Mouse (Mus musculus) MEL (cell line): ENCODE data around the gene Slc25a25. TPM values are rescaled to one million over a fixed set of nuclear protein-coding genes. Genes with fewer than 3 reads are reported as not detected.

Experiments used
- DNase-seq: peaks from one replicate; pipeline ENCODE4 v3.0.0; 2011; ENCODE audit warnings: low read depth, low spot score
- H3K27ac ChIP-seq: 2 replicates; pipeline ENCODE4 v1.5.1; 2012; ENCODE audit warnings: low read depth, mild to moderate bottlenecking, control low read depth, low read length, moderate library complexity; ENCODE audit not compliant: control insufficient read depth
- H3K27me3 ChIP-seq, 2 experiments: fragments of 150-350 bp in 1 of 2; sonication (generic) in 1 of 2; 2 replicates each; pipeline ENCODE4 v1.6.1; 2012; ENCODE audit warnings: low read length in 2 of 2, mild to moderate bottlenecking in 2 of 2, improper control_type of control experiment in 1 of 2, moderate library complexity in 1 of 2; ENCODE audit not compliant: insufficient read depth in 2 of 2, control insufficient read depth in 1 of 2
- H3K36me3 ChIP-seq, 2 experiments: 2 replicates each; pipeline ENCODE4 v1.6.1; 2012 to 2014; ENCODE audit warnings: low read length in 2 of 2, improper control_type of control experiment in 1 of 2, inconsistent platforms in 1 of 2, mild to moderate bottlenecking in 1 of 2; ENCODE audit not compliant: insufficient read depth in 2 of 2, control insufficient read depth in 1 of 2
- H3K4me1 ChIP-seq, 2 experiments: fragments of 150-350 bp in 1 of 2; sonication (generic) in 1 of 2; 2 replicates each; pipeline ENCODE4 v1.6.1; 2012; ENCODE audit warnings: low read length in 2 of 2, improper control_type of control experiment in 1 of 2, mild to moderate bottlenecking in 1 of 2; ENCODE audit not compliant: insufficient read depth in 2 of 2, control insufficient read depth in 1 of 2
- H3K4me3 ChIP-seq, 2 experiments: fragments of 150-350 bp in 1 of 2; sonication (generic) in 1 of 2; 2 replicates each; pipeline ENCODE4 v1.5.1; 2012; ENCODE audit warnings: low read depth in 2 of 2, low read length in 2 of 2, mild to moderate bottlenecking in 2 of 2, moderate library complexity in 2 of 2, control low read depth in 1 of 2, improper control_type of control experiment in 1 of 2; ENCODE audit not compliant: control insufficient read depth in 1 of 2, insufficient read depth in 1 of 2
- H3K79me2 ChIP-seq: 2 replicates; pipeline ENCODE4 v1.6.1; 2012; ENCODE audit warnings: mild to moderate bottlenecking, low read length, moderate library complexity; ENCODE audit not compliant: control insufficient read depth, poor library complexity, insufficient read depth
- H3K9ac ChIP-seq: 2 replicates; pipeline ENCODE4 v1.6.1; 2012; ENCODE audit warnings: low read depth, mild to moderate bottlenecking, control low read depth, low read length, moderate library complexity; ENCODE audit not compliant: control insufficient read depth, poor library complexity, severe bottlenecking
- H3K9me3 ChIP-seq: fragments of 150-350 bp; sonication (generic); replicated peaks from 2 replicates; pipeline ENCODE4 v1.6.1; 2012; ENCODE audit warnings: mild to moderate bottlenecking, low read length, improper control_type of control experiment, moderate library complexity; ENCODE audit not compliant: insufficient read depth
- E2F4 ChIP-seq: IDR thresholded peaks from 2 replicates; pipeline ENCODE4 v1.6.1; 2011; ENCODE audit warnings: low read depth, low read length, improper control_type of control experiment, borderline replicate concordance
- ELF1 ChIP-seq: IDR thresholded peaks from 2 replicates; pipeline ENCODE4 v1.6.1; 2014; ENCODE audit warnings: low read depth, mild to moderate bottlenecking, inconsistent platforms, low read length, improper control_type of control experiment, moderate library complexity
- EP300 ChIP-seq, 2 experiments: IDR thresholded peaks; 2 replicates each; pipeline ENCODE4 v1.6.1; 2011; ENCODE audit warnings: improper control_type of control experiment in 2 of 2, low read length in 2 of 2, low read depth in 1 of 2, mild to moderate bottlenecking in 1 of 2
- GATA1 ChIP-seq: IDR thresholded peaks from 2 replicates; pipeline ENCODE4 v1.6.1; 2011; ENCODE audit warnings: low read depth, low read length, improper control_type of control experiment
- MAX ChIP-seq: IDR thresholded peaks from 2 replicates; pipeline ENCODE4 v1.6.1; 2011; ENCODE audit warnings: low read length, improper control_type of control experiment
- MXI1 ChIP-seq: IDR thresholded peaks from 2 replicates; pipeline ENCODE4 v1.6.1; 2011; ENCODE audit warnings: mild to moderate bottlenecking, low read depth, low read length, improper control_type of control experiment
- NELFE ChIP-seq: IDR thresholded peaks from 2 replicates; pipeline ENCODE4 v1.6.1; 2011; ENCODE audit warnings: low read depth, low read length, improper control_type of control experiment
- POLR2A ChIP-seq, 2 experiments: IDR thresholded peaks; 2 replicates each; pipeline ENCODE4 v1.6.1; 2011 to 2012; ENCODE audit warnings: low read length in 2 of 2, mild to moderate bottlenecking in 2 of 2, control low read depth in 1 of 2, improper control_type of control experiment in 1 of 2, low read depth in 1 of 2, moderate library complexity in 1 of 2; ENCODE audit not compliant: control insufficient read depth in 1 of 2, insufficient read depth in 1 of 2, poor library complexity in 1 of 2
- RCOR1 ChIP-seq: IDR thresholded peaks from 2 replicates; pipeline ENCODE4 v1.6.1; 2012; ENCODE audit warnings: low read depth, mild to moderate bottlenecking, inconsistent platforms, low read length, improper control_type of control experiment
- SIN3A ChIP-seq: IDR thresholded peaks from 2 replicates; pipeline ENCODE4 v1.6.1; 2012; ENCODE audit warnings: low read length, improper control_type of control experiment, inconsistent platforms
- TCF12 ChIP-seq: IDR thresholded peaks from 2 replicates; pipeline ENCODE4 v1.6.1; 2014; ENCODE audit warnings: low read depth, mild to moderate bottlenecking, inconsistent platforms, low read length, improper control_type of control experiment, moderate library complexity
- USF1 ChIP-seq: IDR thresholded peaks from 2 replicates; pipeline ENCODE4 v1.6.1; 2014; ENCODE audit warnings: low read depth, mild to moderate bottlenecking, inconsistent platforms, low read length, improper control_type of control experiment, moderate library complexity
- polyA plus RNA-seq, 2 experiments: library from polyadenylated mRNA; stranded (reverse) in 1 of 2; unstranded in 1 of 2; fragments of >175 nt in 1 of 2; fragments of >200 nt in 1 of 2; gene quantifications; 2 replicates each; pipeline versions ENCODE4 v1.2.1 to v1.2.4; 2012; ENCODE audit warnings: low replicate concordance in 2 of 2, low read depth in 1 of 2; ENCODE audit not compliant: insufficient read length in 2 of 2, insufficient read depth in 1 of 2, missing spikeins in 1 of 2
- total RNA-seq: library from RNA; depleted of rRNA; stranded (reverse); fragments of 300-350 nt; gene quantifications from 2 replicates; pipeline ENCODE4 v1.2.3, GENCODE M21; 2012

Gene Slc25a25
- total and polyA plus RNA-seq, 3 experiments: 22.3 to 32.5 TPM; not detected in 1

DNA sequence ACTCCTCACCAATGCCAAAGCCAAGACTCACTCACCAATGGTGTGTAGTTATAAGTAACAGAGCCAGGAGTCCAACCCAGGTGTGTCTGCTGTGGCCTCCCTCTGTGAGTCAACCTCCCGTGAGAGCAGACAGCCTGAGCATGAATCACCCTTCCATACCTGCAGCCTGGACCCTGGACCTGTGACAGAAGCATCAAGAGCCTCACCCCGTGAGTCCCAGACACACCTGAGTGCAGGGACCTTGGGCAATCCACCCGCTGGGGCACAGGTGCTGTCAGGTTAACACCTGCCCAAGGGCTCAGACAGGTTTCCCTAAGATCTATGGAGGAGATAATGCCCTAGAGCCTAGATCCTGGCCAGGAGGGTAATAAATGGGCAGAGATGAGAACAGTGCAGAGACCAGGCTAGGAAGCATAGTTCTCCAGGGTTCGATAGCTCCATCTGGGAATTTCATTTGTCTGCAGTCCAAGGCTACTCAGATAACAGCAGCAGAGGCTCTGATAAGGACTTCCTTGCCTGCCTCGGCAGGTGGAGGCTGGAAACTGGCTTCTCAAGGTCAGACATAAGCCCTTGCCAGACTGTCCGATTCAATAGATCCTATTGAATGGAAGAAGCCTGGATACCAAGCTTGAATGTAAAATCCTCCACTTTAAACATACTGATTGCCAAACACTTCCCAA, 19.9 kb upstream of the Slc25a25 start:
- no peak for DNase-seq
- Histone ChIP-seq H3K79me2 (no peaks in the 10 kb centered on the region), H3K4me3 (no peak overlapping the region), H3K36me3 (no peaks in the 10 kb centered on the region; a peak in 1 of 4 replicates), H3K4me1 (0 out of 4 replicates have a peak, but pooled peaks cover 0 to 6% of the 10 kb centered on the region in 2 experiments), H3K9ac (no peak overlapping the region), H3K27me3 (no peaks in the 10 kb centered on the region), H3K9me3 (no peaks in the 10 kb centered on the region), H3K27ac (no peak overlapping the region)
- TF ChIP-seq USF1 (no peak), GATA1 (0 out of 2 replicates have a peak, but pooled peaks have one; percentile 8), ELF1 (no peak)

DNA sequence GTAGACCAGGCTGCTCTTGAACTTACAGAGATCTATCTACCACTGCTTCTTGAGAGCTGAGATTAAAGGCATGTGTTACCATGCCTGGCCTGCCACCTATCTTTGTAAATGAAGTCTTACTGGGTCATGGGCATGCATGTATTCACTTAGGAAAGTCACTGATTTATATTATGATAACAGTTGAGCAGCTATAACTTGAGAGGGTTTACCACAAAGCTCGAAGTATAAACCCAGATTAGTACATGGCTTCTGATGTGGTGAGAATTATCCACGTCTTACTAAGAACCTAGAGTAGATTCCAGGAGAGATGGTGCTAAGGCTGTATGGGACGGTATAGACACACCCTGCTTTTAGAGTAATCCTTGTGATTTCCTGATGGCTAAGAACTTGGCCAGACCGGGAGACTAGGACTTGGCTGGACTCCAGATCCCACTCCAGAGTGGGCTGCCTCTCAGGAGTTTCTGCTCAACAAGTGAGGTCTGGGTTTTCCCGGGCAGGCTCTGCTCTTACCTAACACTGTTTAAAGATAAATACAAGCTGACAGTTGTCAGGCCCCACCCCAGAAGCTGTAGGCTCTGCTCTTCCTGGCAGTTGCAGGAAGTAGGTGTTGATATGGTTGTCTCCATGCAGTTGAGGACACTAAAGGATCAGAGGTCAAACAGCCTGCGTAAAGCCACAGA, 13.1 kb upstream of the Slc25a25 start:
- no peaks in the 10 kb centered on the region for H3K27me3 ChIP-seq
- H3K27ac ChIP-seq: peak overlapping the region; percentile 52
- peak; percentile 78 for DNase-seq
- H3K4me1 ChIP-seq: peaks cover 9 to 14% of the 10 kb centered on the region in 2 experiments
- H3K36me3 ChIP-seq: peaks cover 0 to 13% of the 10 kb centered on the region in 2 experiments; a peak in 2 of 4 replicates
- no peaks in the 10 kb centered on the region for H3K79me2 ChIP-seq
- peak overlapping the region in 1 of 2 experiments; percentile 12; a peak in 1 of 4 replicates for H3K4me3 ChIP-seq
- TF ChIP-seq POLR2A (IDR thresholded peaks at IDR 0.05; ENCODE audit: control insufficient read depth in 1 of 2, insufficient read depth in 1 of 2, low read depth in 1 of 2, low read length in 2 of 2, poor library complexity in 1 of 2): peak in 1 of 2 experiments; percentile 45; a peak in 1 of 4 replicates
- TF ChIP-seq E2F4: 0 out of 2 replicates have a peak, but pooled peaks have one; percentile 19
- TF ChIP-seq ELF1: peak; percentile 59; the same call in 1 of the 2 replicates
- TF ChIP-seq MXI1: no peak
- peak; percentile 27; the same call in 1 of the 2 replicates for TF ChIP-seq NELFE
- TF ChIP-seq RCOR1: peak; percentile 49; the same call in 1 of the 2 replicates
- peak; percentile 74 for TF ChIP-seq SIN3A
- peak in 1 of 2 experiments; percentile 66; a peak in 2 of 4 replicates for TF ChIP-seq EP300 (IDR thresholded peaks at IDR 0.05; ENCODE audit: low read depth in 1 of 2, low read length in 2 of 2)
- 0 out of 2 replicates have a peak, but pooled peaks have one; percentile 3 for TF ChIP-seq MAX
- no peak for TF ChIP-seq TCF12
- H3K9ac ChIP-seq: peak overlapping the region; percentile 52
- H3K9me3 ChIP-seq: no peaks in the 10 kb centered on the region
